Mouse (Mus musculus): ENCODE measurements around the gene Arid1b. TPM values are rescaled to one million over a fixed set of nuclear protein-coding genes. Genes with fewer than 3 reads are reported as not detected.

Arid1b gene
- polyA plus RNA-seq, 1 experiment from 2014 or later = 2.2 TPM

DNA sequence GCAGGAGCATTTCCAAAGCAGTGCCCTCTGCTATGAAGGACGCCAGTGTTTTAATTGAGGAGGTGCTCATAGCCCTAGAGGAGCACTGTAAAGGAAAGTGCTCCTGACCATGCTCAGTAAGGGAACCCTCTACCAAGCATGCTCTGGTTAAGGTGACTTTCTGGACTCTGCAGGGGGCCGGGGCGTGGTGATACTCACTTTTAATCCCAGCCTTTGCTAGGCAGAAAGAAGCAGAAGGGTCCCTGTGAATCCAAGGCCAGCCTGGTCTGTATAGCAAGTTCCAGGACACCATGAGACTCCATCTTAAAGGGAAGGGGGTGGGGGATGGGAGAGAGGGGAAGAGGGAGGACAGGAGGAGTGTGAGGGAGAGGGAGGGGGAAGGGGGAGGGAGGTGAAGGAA, 394.2 kb downstream of the Arid1b start:
- Histone ChIP-seq H3K4me2 (ENCODE audit: low read depth, low read length) (no peak overlapping the region), H3K27ac (ENCODE audit: low read depth) (no peak overlapping the region), H3K27me3 (ENCODE audit: insufficient read depth, low read length) (no peaks in the 10 kb centered on the region; the same call in 1 of the 2 replicates), H3K9ac (replicated peaks) (no peak overlapping the region), H3K4me3 (ENCODE audit: low read depth, low read length) (no peak overlapping the region), H3K9me3 (ENCODE audit: low read length) (no peaks in the 10 kb centered on the region), H3K36me3 (replicated peaks; ENCODE audit: insufficient read depth, low read length) (no peaks in the 10 kb centered on the region), H3K4me1 (ENCODE audit: insufficient read depth) (no peaks in the 10 kb centered on the region)
- DNase-seq (no peak), ATAC-seq (no peak)
- 76% methylated on average over 3 of the region's 3 CpGs for whole genome bisulfite sequencing (ENCODE audit: insufficient replicate concordance)
- no peak for TF ChIP-seq EP300 (IDR thresholded peaks at IDR 0.05; ENCODE audit: low read depth)

DNA sequence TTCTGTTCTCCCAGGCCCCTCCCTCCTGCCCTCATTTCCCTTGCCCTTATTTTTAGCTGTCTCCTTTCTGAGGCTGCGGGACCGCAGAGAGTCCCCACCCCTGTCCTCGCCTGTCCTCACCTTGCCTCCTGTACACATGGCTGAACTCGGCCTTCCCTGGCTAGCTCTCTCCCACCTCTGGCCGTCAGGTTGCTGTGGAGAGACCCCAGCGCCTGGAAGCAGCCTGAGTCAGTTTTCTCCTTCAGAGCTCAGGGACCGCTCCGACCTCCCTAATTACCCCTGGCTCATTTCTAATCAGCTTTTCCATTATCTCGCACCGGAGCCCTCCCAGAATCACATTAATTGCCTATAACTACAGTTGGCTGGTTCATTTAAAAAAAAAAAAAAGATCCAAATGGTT, 396.6 kb downstream of the Arid1b start:
- WGBS (ENCODE audit: insufficient replicate concordance) = 68% methylated on average over 10 of the region's 10 CpGs
- TF ChIP-seq CTCF (IDR thresholded peaks at IDR 0.05; ENCODE audit: low read depth) (no peak), EP300 (IDR thresholded peaks at IDR 0.05; ENCODE audit: low read depth) (no peak)

DNA sequence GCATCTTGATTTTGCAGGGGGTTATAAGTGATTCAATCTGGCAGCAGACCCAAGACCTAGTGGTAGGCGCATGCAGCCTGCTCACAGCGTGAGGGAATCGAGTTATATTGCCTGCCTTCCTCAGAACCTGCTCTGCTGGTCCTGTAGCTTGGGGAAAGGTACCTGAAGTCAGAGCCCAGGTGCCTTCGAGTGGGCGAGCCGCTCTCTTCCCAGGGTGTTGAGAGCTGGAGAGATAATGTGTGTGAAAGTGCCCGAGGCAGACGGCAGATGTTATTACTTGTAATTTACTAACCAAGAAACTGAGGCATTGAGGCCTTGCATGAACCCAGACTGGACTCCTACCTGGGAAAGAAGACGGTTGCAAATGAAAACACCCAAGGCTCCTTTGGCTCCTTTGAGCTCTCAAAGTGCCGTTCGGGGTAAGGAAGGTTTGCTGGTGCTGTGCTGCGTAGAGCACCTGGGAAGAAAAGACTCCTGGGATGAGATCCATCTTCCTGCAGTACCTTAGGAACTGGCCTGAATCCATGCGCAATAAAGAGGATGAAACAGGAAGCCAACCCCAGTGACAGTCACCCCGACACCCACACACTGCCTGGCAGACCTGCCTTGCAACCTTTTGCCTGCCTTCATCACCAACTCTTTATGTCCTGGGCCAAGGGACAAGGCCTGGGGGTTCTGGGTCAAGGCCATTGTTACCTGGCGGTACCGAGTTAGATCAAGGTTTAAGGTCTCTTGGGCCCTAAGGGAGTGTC, 401.5 kb downstream of the Arid1b start:
- WGBS (ENCODE audit: insufficient replicate concordance) = 83% methylated on average over 16 of the region's 16 CpGs
- no peak overlapping the region for H3K27ac ChIP-seq (ENCODE audit: low read depth)
- no peak overlapping the region for H3K9ac ChIP-seq (replicated peaks)
- no peaks in the 10 kb centered on the region for H3K27me3 ChIP-seq (ENCODE audit: insufficient read depth, low read length)
- H3K9me3 ChIP-seq (ENCODE audit: low read length) = no peaks in the 10 kb centered on the region
- ATAC-seq (no peak), DNase-seq (no peak)
- 0 out of 2 replicates have a peak, but pooled peaks cover 3% of the 10 kb centered on the region for H3K4me1 ChIP-seq (ENCODE audit: insufficient read depth)
- no peak overlapping the region for H3K4me2 ChIP-seq (ENCODE audit: low read depth, low read length)
- no peak for TF ChIP-seq CTCF (IDR thresholded peaks at IDR 0.05; ENCODE audit: low read depth)
- TF ChIP-seq EP300 (IDR thresholded peaks at IDR 0.05; ENCODE audit: low read depth) = no peak
- H3K36me3 ChIP-seq (replicated peaks; ENCODE audit: insufficient read depth, low read length) = no peaks in the 10 kb centered on the region
- H3K4me3 ChIP-seq (ENCODE audit: low read depth, low read length) = no peak overlapping the region

More for the DNA sequence above, 396.6 kb downstream of the Arid1b start:
- Histone ChIP-seq H3K27me3 (ENCODE audit: insufficient read depth, low read length) (no peaks in the 10 kb centered on the region; the same call in 1 of the 2 replicates), H3K9me3 (ENCODE audit: low read length) (no peaks in the 10 kb centered on the region), H3K9ac (replicated peaks) (no peak overlapping the region), H3K4me2 (ENCODE audit: low read depth, low read length) (no peak overlapping the region), H3K36me3 (replicated peaks; ENCODE audit: insufficient read depth, low read length) (no peaks in the 10 kb centered on the region), H3K27ac (ENCODE audit: low read depth) (no peak overlapping the region), H3K4me3 (ENCODE audit: low read depth, low read length) (no peak overlapping the region), H3K4me1 (ENCODE audit: insufficient read depth) (no peaks in the 10 kb centered on the region)
- ATAC-seq (no peak), DNase-seq (no peak)

DNA sequence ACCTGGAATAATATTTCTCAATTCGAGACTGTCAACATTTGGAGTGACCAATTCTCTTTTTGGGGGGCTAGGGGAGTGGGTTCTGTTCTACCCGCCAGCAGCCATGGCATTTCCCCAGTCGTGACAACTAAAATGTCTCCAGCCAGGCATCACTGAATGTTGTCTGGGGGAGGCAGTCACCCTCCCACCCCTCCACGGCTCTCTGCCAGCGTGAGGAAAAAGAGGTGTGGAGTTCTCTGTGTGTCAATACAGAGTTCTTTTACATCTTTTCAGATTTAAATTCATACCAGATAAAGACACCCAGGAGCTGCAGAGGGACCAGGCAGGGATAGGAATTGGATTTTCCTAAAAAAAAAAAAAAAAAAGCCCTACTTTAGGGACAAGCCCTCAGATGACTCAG, 402.1 kb downstream of the Arid1b start:
- no peaks in the 10 kb centered on the region for H3K36me3 ChIP-seq (replicated peaks; ENCODE audit: insufficient read depth, low read length)
- no peak overlapping the region for H3K4me3 ChIP-seq (ENCODE audit: low read depth, low read length)
- H3K9ac ChIP-seq (replicated peaks) = no peak overlapping the region
- no peak overlapping the region for H3K4me2 ChIP-seq (ENCODE audit: low read depth, low read length)
- DNase-seq (no peak), ATAC-seq (no peak)
- TF ChIP-seq CTCF (IDR thresholded peaks at IDR 0.05; ENCODE audit: low read depth) (no peak), EP300 (IDR thresholded peaks at IDR 0.05; ENCODE audit: low read depth) (no peak)
- H3K27me3 ChIP-seq (ENCODE audit: insufficient read depth, low read length) = no peaks in the 10 kb centered on the region
- H3K4me1 ChIP-seq (ENCODE audit: insufficient read depth) = 0 out of 2 replicates have a peak, but pooled peaks cover 3% of the 10 kb centered on the region
- no peak overlapping the region for H3K27ac ChIP-seq (ENCODE audit: low read depth)
- 78% methylated on average over 5 of the region's 5 CpGs for WGBS (ENCODE audit: insufficient replicate concordance)
- H3K9me3 ChIP-seq (ENCODE audit: low read length) = no peaks in the 10 kb centered on the region

Data from liver, postnatal 0 days (tissue).